Mouse (Mus musculus): ENCODE data around the gene Gm17490.
A peak's percentile ranks its signal among the peaks of the same experiment; 100 is the strongest.

Gm17490 gene

GRCm38 (mm10) chr2:11625890-11626289 lies at the start of gene Gm17490:
Gene Gm17490, minus strand, starts transcription at chr2:11626264.
- no peak for DNase-seq

GRCm38 (mm10) chr2:11672144-11672543 lies 46.1 kb upstream of the Gm17490 start:
- no peak for DNase-seq

- no peak for DNase-seq
Observed at GRCm38 (mm10) chr2:11665326-11665725, 39.3 kb upstream of the Gm17490 start.

- no peak for DNase-seq
Observed at GRCm38 (mm10) chr2:11664806-11665205, 38.7 kb upstream of the Gm17490 start.

GRCm38 (mm10) chr2:11664367-11664766 lies 38.3 kb upstream of the Gm17490 start:
- DNase-seq: no peak

GRCm38 (mm10) chr2:11663961-11664360 lies 37.9 kb upstream of the Gm17490 start:
- peak; percentile 79 for DNase-seq

GRCm38 (mm10) chr2:11662907-11663230 lies 36.8 kb upstream of the Gm17490 start:
- DNase-seq: no peak

GRCm38 (mm10) chr2:11662143-11662906 lies 36.3 kb upstream of the Gm17490 start:
- no peak for DNase-seq

GRCm38 (mm10) chr2:11659263-11659662 lies 33.2 kb upstream of the Gm17490 start:
- peak; percentile 12 for DNase-seq

- DNase-seq: no peak
Observed at GRCm38 (mm10) chr2:11657581-11657980, 31.5 kb upstream of the Gm17490 start.

GRCm38 (mm10) chr2:11654990-11655931 lies 29.2 kb upstream of the Gm17490 start:
- peak; percentile 19 for DNase-seq

- no peak for DNase-seq
Observed at GRCm38 (mm10) chr2:11653780-11654179, 27.7 kb upstream of the Gm17490 start.

- DNase-seq: no peak
Observed at GRCm38 (mm10) chr2:11653330-11653729, 27.3 kb upstream of the Gm17490 start.

GRCm38 (mm10) chr2:11652780-11653179 lies 26.7 kb upstream of the Gm17490 start:
- no peak for DNase-seq

- no peak for DNase-seq
Observed at GRCm38 (mm10) chr2:11652196-11652595, 26.1 kb upstream of the Gm17490 start.

GRCm38 (mm10) chr2:11651476-11651875 lies 25.4 kb upstream of the Gm17490 start:
- no peak for DNase-seq

- DNase-seq: no peak
Observed at GRCm38 (mm10) chr2:11645297-11645696, 19.2 kb upstream of the Gm17490 start.

- DNase-seq: no peak
Observed at GRCm38 (mm10) chr2:11644057-11644456, 18.0 kb upstream of the Gm17490 start.

- DNase-seq: no peak
Observed at GRCm38 (mm10) chr2:11642451-11642941, 16.4 kb upstream of the Gm17490 start, which contains the start of gene Il2ra. Gene Il2ra, plus strand, starts transcription at chr2:11642807.

- DNase-seq: no peak
Observed at GRCm38 (mm10) chr2:11637115-11637514, 11.1 kb upstream of the Gm17490 start.

- no peak for DNase-seq
Observed at GRCm38 (mm10) chr2:11636138-11636480, 10.0 kb upstream of the Gm17490 start.

GRCm38 (mm10) chr2:11635471-11636137 lies 9.5 kb upstream of the Gm17490 start:
- no peak for DNase-seq

- no peak for DNase-seq
Observed at GRCm38 (mm10) chr2:11635035-11635434, 9.0 kb upstream of the Gm17490 start.
